Mouse (Mus musculus) liver, postnatal 0 days (tissue): ENCODE data around the gene Rnf138rt1. TPM values are rescaled to one million over a fixed set of nuclear protein-coding genes. Genes with fewer than 3 reads are reported as not detected.

Experiments
- ATAC-seq: fragments of 200-750 bp; cut with Nextera tagmentation; 2 replicates; pipeline ENCODE4 v1.8.0; 2017; ENCODE audit warnings: mild to moderate bottlenecking, moderate library complexity
- DNase-seq: peaks from one replicate; pipeline ENCODE4 v3.0.0-alpha.2; 2016
- H3K27ac ChIP-seq: fragments of 300-500 bp; sonication (generic); 2 replicates; pipeline ENCODE4 v1.5.1; 2014; ENCODE audit warnings: antibody characterized with exemption, moderate library complexity, mild to moderate bottlenecking, low read depth
- H3K27me3 ChIP-seq: fragments of 300-500 bp; sonication (generic); 2 replicates; pipeline ENCODE4 v1.6.1; 2014; ENCODE audit warnings: low read length, control low read depth, mixed read lengths; ENCODE audit not compliant: insufficient read depth
- H3K36me3 ChIP-seq: fragments of 300-500 bp; sonication (generic); replicated peaks from 2 replicates; pipeline ENCODE4 v1.6.1; 2014; ENCODE audit warnings: mild to moderate bottlenecking, control low read depth, low read length, moderate library complexity, mixed read lengths; ENCODE audit not compliant: insufficient read depth
- H3K4me1 ChIP-seq: fragments of 300-500 bp; sonication (generic); 2 replicates; pipeline ENCODE4 v1.6.1; 2014; ENCODE audit warnings: antibody characterized with exemption, mild to moderate bottlenecking, control low read depth; ENCODE audit not compliant: insufficient read depth
- H3K4me2 ChIP-seq: fragments of 300-500 bp; sonication (generic); 2 replicates; pipeline ENCODE4 v1.6.1; 2014; ENCODE audit warnings: low read depth, mild to moderate bottlenecking, low read length, moderate library complexity, mixed read lengths
- H3K4me3 ChIP-seq: fragments of 300-500 bp; sonication (generic); 2 replicates; pipeline ENCODE4 v1.5.1; 2014; ENCODE audit warnings: low read depth, low read length
- H3K9ac ChIP-seq: fragments of 300-500 bp; sonication (generic); replicated peaks from 2 replicates; pipeline ENCODE4 v1.6.1; 2014; ENCODE audit warnings: mild to moderate bottlenecking, moderate library complexity
- H3K9me3 ChIP-seq: fragments of 300-500 bp; sonication (generic); 2 replicates; pipeline ENCODE4 v1.6.1; 2016; ENCODE audit warnings: mild to moderate bottlenecking, control low read depth, low read length, mixed read lengths
- CTCF ChIP-seq: sonication (generic); IDR thresholded peaks from 2 replicates; pipeline ENCODE4 v1.5.1; 2016; ENCODE audit warnings: antibody characterized with exemption, low read depth
- EP300 ChIP-seq: IDR thresholded peaks from 2 replicates; pipeline ENCODE4 v1.6.1; 2016; ENCODE audit warnings: antibody characterized with exemption, low read depth, mild to moderate bottlenecking
- WGBS: fragments of 180-500 bp; shearing (Covaris S2); extraction: QIAGEN DNeasy Blood & Tissue Kit; methylation state at CpG from one replicate; pipeline ENCODE4 v1.1.7; 2014; ENCODE audit not compliant: insufficient replicate concordance; 5-methylcytosine and 5-hydroxymethylcytosine counted together
- polyA plus RNA-seq: library from polyadenylated mRNA; unstranded; fragments of >200 nt; fragmentation: Nextera tagmentation; extraction: Ambion mirVana; gene quantifications from 2 replicates; pipeline ENCODE4 v1.2.1, GENCODE M21; 2015

The Rnf138rt1 gene
- polyA plus RNA-seq, 1 experiment from 2014 or later: not detected

DNA sequence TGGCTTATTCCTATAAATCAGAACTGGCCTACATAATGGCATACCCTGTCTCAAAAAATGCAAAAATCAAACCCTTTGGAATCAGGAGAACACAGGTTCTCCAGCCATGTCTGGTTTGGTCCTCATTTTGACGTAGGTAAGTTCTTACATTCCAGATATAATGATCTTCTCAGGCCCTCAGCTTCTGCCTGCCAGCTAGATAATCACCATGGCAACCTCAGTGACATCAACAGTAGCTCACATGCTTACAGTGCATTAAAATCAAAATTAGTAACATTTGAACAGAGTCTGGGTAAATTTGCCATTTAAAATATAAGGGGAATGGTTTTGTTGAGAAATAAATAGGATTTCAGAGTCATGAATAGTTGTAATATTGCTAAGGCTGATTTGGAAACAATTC, 22.2 kb downstream of the Rnf138rt1 start:
- no peak for TF ChIP-seq CTCF
- no peak for TF ChIP-seq EP300
- ATAC-seq (no peak), DNase-seq (no peak)
- WGBS: 56% methylated on average over 1 of the region's 1 CpGs
- H3K36me3 ChIP-seq: no peaks in the 10 kb centered on the region
- H3K4me2 ChIP-seq: no peak overlapping the region
- no peaks in the 10 kb centered on the region for H3K4me1 ChIP-seq
- H3K9me3 ChIP-seq: no peaks in the 10 kb centered on the region
- H3K4me3 ChIP-seq: no peak overlapping the region
- no peak overlapping the region for H3K9ac ChIP-seq
- no peaks in the 10 kb centered on the region for H3K27me3 ChIP-seq
- no peak overlapping the region for H3K27ac ChIP-seq

DNA sequence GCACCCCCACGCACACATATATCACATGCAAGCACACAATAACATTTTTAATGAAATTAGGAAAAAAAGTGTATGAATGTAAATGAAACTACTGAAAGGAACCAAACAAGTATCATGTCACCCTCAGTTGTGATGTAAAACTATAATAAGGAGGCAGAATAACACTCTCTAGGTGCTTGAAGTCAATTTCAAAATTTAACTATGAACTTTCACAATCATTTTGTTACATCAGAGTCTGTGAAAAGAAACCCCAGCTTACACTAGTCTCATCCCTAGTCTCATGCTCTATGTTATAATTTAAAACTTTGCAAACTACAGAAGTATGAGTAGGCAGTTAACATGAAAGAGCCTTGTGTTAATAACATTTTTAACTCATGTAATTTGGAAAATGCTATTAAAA, 27.0 kb downstream of the Rnf138rt1 start:
- DNase-seq (no peak), ATAC-seq (no peak)
- Histone ChIP-seq H3K4me2 (no peak overlapping the region), H3K4me3 (no peak overlapping the region), H3K36me3 (no peaks in the 10 kb centered on the region), H3K27ac (no peak overlapping the region), H3K4me1 (no peaks in the 10 kb centered on the region), H3K9ac (no peak overlapping the region), H3K27me3 (no peaks in the 10 kb centered on the region), H3K9me3 (no peaks in the 10 kb centered on the region)
- 77% methylated on average over 1 of the region's 1 CpGs for WGBS
- TF ChIP-seq CTCF (no peak), EP300 (no peak)

DNA sequence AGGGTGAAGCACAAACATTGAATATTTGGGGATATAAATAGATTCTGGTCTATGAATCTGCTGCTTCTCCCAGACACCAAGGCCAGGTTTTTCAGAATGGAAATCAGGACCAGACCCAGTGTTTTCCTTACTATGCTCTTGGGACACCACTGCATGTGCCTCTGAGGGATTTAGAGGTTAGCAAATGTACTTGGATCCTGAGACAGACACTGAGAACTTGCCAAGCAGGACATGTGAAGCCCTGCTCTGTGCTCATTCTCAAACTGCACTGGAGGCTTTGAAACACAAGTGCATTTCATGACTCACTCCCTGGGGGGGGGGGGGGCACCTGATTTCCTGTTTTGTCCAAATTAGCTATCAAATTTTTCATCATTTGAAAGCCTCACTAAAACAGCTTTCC, 37.5 kb downstream of the Rnf138rt1 start:
- Histone ChIP-seq H3K9ac (no peak overlapping the region), H3K4me2 (no peak overlapping the region), H3K27ac (no peak overlapping the region), H3K36me3 (no peaks in the 10 kb centered on the region), H3K9me3 (no peaks in the 10 kb centered on the region), H3K4me1 (no peaks in the 10 kb centered on the region), H3K27me3 (no peaks in the 10 kb centered on the region), H3K4me3 (no peak overlapping the region)
- DNase-seq (no peak), ATAC-seq (no peak)
- no peak for TF ChIP-seq CTCF
- no peak for TF ChIP-seq EP300

DNA sequence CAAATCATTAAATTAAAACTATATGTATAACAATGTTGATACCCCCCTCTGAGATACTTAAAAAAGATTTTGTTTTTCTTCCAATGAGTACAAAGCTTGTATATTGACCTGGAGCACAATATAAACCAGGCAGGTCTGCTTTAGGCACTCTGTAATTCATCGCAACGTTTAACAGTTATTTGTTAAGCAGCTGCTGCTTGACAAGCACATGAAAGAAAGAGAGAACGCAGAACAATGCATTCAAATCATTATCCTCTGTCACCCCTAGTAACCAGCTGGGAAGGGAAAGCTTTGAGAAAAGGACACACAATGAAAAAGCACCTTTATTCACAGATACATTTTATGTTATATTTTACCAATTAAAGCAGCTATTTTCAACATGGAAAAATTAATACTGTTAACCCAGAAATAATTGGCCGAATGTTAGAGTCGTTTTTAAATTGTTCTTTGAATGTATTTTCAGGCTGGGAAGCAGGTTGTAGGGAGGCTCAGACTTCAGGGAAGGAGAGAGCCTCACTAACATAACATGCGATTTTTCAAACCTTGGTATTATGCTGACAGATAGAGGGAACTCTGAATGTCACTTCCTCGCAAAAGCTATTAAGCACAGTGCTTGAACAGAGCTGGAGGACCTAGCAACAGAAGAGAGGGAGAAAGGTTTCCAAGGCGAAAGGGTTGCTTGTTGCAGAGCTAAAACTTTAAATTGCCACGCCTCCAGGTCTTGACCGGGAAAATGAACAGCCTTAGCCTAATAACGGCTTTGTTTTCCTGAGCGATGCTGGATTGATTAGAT, 38.1 kb downstream of the Rnf138rt1 start:
- no peaks in the 10 kb centered on the region for H3K27me3 ChIP-seq
- no peak for DNase-seq
- no peaks in the 10 kb centered on the region for H3K9me3 ChIP-seq
- H3K4me2 ChIP-seq: no peak overlapping the region
- H3K36me3 ChIP-seq: no peaks in the 10 kb centered on the region
- WGBS: 63% methylated on average over 12 of the region's 12 CpGs
- TF ChIP-seq CTCF: no peak
- TF ChIP-seq EP300: no peak
- ATAC-seq: no peak
- no peaks in the 10 kb centered on the region for H3K4me1 ChIP-seq
- H3K27ac ChIP-seq: no peak overlapping the region
- no peak overlapping the region for H3K4me3 ChIP-seq
- no peak overlapping the region for H3K9ac ChIP-seq

DNA sequence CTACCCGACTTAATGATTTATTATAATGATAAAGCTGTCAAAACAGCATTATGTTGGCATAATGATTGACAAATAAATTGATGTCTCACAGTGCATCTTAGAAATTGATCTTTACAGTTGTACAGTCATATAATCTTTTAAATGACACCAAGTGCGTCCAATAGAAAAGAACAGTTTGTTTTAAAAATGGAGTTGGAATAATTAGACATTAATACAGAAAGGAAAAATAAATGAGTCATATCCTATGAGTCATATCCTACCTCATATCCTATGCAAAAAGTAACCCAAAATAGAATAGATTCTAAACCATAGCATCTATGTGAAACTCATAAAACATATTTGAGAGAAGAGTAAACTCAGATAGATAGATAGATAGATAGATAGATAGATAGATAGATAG, 40.5 kb downstream of the Rnf138rt1 start:
- H3K4me3 ChIP-seq: no peak overlapping the region
- no peak overlapping the region for H3K9ac ChIP-seq
- 49% methylated on average over 2 of the region's 2 CpGs for WGBS
- TF ChIP-seq EP300 (no peak), CTCF (no peak)
- ATAC-seq (no peak), DNase-seq (no peak)
- H3K36me3 ChIP-seq: no peaks in the 10 kb centered on the region
- H3K4me2 ChIP-seq: no peak overlapping the region
- no peaks in the 10 kb centered on the region for H3K27me3 ChIP-seq
- H3K9me3 ChIP-seq: no peaks in the 10 kb centered on the region
- H3K4me1 ChIP-seq: no peaks in the 10 kb centered on the region
- no peak overlapping the region for H3K27ac ChIP-seq

Other genes starting within 250 kb of the Rnf138rt1 start
- not detected in 2 replicates for gene Grpr, start 211.7 kb downstream of the Rnf138rt1 start, polyA plus RNA-seq
- gene Ap1s2, start 147.7 kb upstream of the Rnf138rt1 start, polyA plus RNA-seq: 3.9 and 4.9 TPM in 2 replicates
- 18.1 and 19.3 TPM in 2 replicates for gene Zrsr2, start 197.3 kb upstream of the Rnf138rt1 start, polyA plus RNA-seq